Mouse (Mus musculus) ES-E14 (cell line): ENCODE data around the gene Mettl11b.

Experiments
- CHD2 ChIP-seq: IDR thresholded peaks from 2 replicates; pipeline ENCODE4 v1.6.1; 2014; ENCODE audit warnings: mild to moderate bottlenecking, low read depth, low read length, inconsistent platforms
- HCFC1 ChIP-seq: IDR thresholded peaks from 2 replicates; pipeline ENCODE4 v1.6.1; 2012; ENCODE audit warnings: low read length, inconsistent platforms, borderline replicate concordance; ENCODE audit not compliant: insufficient read depth
- ZC3H11A ChIP-seq: IDR thresholded peaks from 2 replicates; pipeline ENCODE4 v1.6.1; 2012; ENCODE audit warnings: low read depth, mild to moderate bottlenecking, inconsistent platforms, low read length, borderline replicate concordance
- ZNF384 ChIP-seq: IDR thresholded peaks from 2 replicates; pipeline ENCODE4 v1.6.1; 2012; ENCODE audit warnings: low read depth, low read length, inconsistent platforms

DNA sequence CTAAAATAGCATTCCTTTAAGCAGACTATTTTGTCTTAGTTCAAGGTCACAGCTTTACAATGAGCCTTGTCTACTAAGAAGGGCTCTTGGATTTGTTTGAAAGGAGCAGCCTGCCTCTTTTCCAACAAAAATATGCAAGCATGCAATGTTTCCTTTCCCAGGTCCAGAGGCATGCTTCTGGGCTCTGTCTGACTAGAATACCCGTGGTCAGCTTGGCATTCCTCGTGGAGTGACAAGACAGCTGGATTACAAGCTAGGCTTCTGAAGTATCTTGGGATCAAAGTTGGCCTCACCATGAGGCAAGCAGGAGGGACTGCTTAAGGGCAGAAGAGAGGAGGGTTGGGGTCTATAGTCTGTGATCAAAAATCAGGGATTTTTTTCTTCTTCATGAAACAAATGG lies 16.4 kb downstream of the Mettl11b start:
- TF ChIP-seq ZNF384 (no peak), CHD2 (no peak), ZC3H11A (no peak), HCFC1 (no peak)
